Mouse (Mus musculus) embryo, embryonic 11 days (tissue): ENCODE measurements around the gene Acly.
A peak's percentile ranks its signal among the peaks of the same experiment; 100 is the strongest.
"Not testable (repeated sequence)": the region's sequence is repeated elsewhere in the genome, so short reads cannot be mapped to it uniquely, and the experiment has no call there.

ENCODE experiments used
- DNase-seq: peaks from one replicate; pipeline ENCODE4 v3.0.0-alpha.2; 2015

Gene Acly

GRCm38 (mm10) chr11:100544832-100545745, 17.3 kb upstream of the Acly start, which contains the start of gene Ttc25:
Ttc25 (plus strand) TSS chr11:100545607.
- peak; percentile 97 for DNase-seq

- DNase-seq, result no peak
Observed at GRCm38 (mm10) chr11:100541577-100541976, 13.8 kb upstream of the Acly start.

GRCm38 (mm10) chr11:100540966-100541365, 13.2 kb upstream of the Acly start:
- no peak for DNase-seq

- no peak for DNase-seq
Observed at GRCm38 (mm10) chr11:100536466-100536865, 8.7 kb upstream of the Acly start.

GRCm38 (mm10) chr11:100535996-100536395, 8.2 kb upstream of the Acly start:
- no peak for DNase-seq

GRCm38 (mm10) chr11:100534821-100535220, 7.0 kb upstream of the Acly start:
- DNase-seq, result not testable (repeated sequence)

- not testable (repeated sequence) for DNase-seq
Observed at GRCm38 (mm10) chr11:100534411-100534810, 6.6 kb upstream of the Acly start.

GRCm38 (mm10) chr11:100533871-100534270, 6.1 kb upstream of the Acly start:
- DNase-seq, result no peak

- no peak for DNase-seq
Observed at GRCm38 (mm10) chr11:100528375-100529165, 770 bp upstream of the Acly start.

GRCm38 (mm10) chr11:100527066-100527457, 738 bp downstream of the Acly start:
- DNase-seq, result peak; percentile 79

GRCm38 (mm10) chr11:100526052-100526816, 1.6 kb downstream of the Acly start:
- peak; percentile 47 for DNase-seq

GRCm38 (mm10) chr11:100524987-100525630, 2.7 kb downstream of the Acly start:
- DNase-seq, result no peak

- DNase-seq, result no peak
Observed at GRCm38 (mm10) chr11:100524358-100524757, 3.4 kb downstream of the Acly start.

- no peak for DNase-seq
Observed at GRCm38 (mm10) chr11:100520838-100521237, 7.0 kb downstream of the Acly start.

- no peak for DNase-seq
Observed at GRCm38 (mm10) chr11:100519188-100519587, 8.6 kb downstream of the Acly start.

- DNase-seq, result no peak
Observed at GRCm38 (mm10) chr11:100518188-100518591, 9.6 kb downstream of the Acly start.

GRCm38 (mm10) chr11:100516291-100516690, 11.5 kb downstream of the Acly start:
- DNase-seq, result no peak

GRCm38 (mm10) chr11:100515789-100516188, 12.0 kb downstream of the Acly start:
- no peak for DNase-seq

- DNase-seq, result no peak
Observed at GRCm38 (mm10) chr11:100515061-100515460, 12.7 kb downstream of the Acly start.

GRCm38 (mm10) chr11:100513716-100514115, 14.1 kb downstream of the Acly start:
- DNase-seq, result no peak

- DNase-seq, result peak; percentile 28
Observed at GRCm38 (mm10) chr11:100512384-100512783, 15.4 kb downstream of the Acly start.

- DNase-seq, result no peak
Observed at GRCm38 (mm10) chr11:100510556-100510955, 17.2 kb downstream of the Acly start.
